ENCODE assay signal across 10 mouse cellular contexts in genomic region chr9:58096629-58097301, GRCm38 (mm10). TPM values are rescaled to one million over a fixed set of nuclear protein-coding genes. Genes with fewer than 3 reads are reported as not detected.
DNase-seq lines count a peak whose midpoint lies in the region; ATAC-seq and TF ChIP-seq lines count a peak whose summit lies in the region.
"Had no signal": no experiment of that assay in that cellular context is flagged by ENCODE, and none has a peak within 500 bp of the region (broad histone marks: within the 10 kb centered on the region; RNA-seq: fewer than 3 reads in every experiment).

No protein-coding gene starts in this region.

- H3K4me3 ChIP-seq in embryonic facial prominence, embryonic 12.5 days: no peak overlapping the region
- H3K4me3 ChIP-seq in layer of hippocampus, adult 2 months: no peak overlapping the region
- H3K4me3 ChIP-seq in stomach, embryonic 16.5 days (replicated peaks; ENCODE audit: low read length): no peak overlapping the region

- H3K36me3 ChIP-seq in embryonic facial prominence, embryonic 12.5 days: no peaks in the 10 kb centered on the region
- no peaks in the 10 kb centered on the region for H3K36me3 ChIP-seq in stomach, embryonic 16.5 days (ENCODE audit: control insufficient read depth, insufficient read depth, low read length)
- H3K36me3 ChIP-seq: G1E had no signal

- H3K4me1 ChIP-seq in embryonic facial prominence, embryonic 12.5 days: peaks cover 19% of the 10 kb centered on the region
- H3K4me1 ChIP-seq in stomach, embryonic 16.5 days (ENCODE audit: control insufficient read depth, insufficient read depth, low read length): peaks cover 10% of the 10 kb centered on the region; the same call in 1 of the 2 replicates

- ATAC-seq in embryonic facial prominence, embryonic 12.5 days (ENCODE audit: insufficient number of reproducible peaks, insufficient read depth, low FRiP score, low TSS enrichment): no peak
- no peak for ATAC-seq in stomach, embryonic 16.5 days (ENCODE audit: insufficient read depth, low FRiP score)

- 70% methylated on average over 5 of the region's 5 CpGs for WGBS in embryonic facial prominence, embryonic 12.5 days
- 72% methylated on average over 5 of the region's 5 CpGs for WGBS in stomach, embryonic 16.5 days

- no peaks in the 10 kb centered on the region for H3K9me3 ChIP-seq in embryonic facial prominence, embryonic 12.5 days
- H3K9me3 ChIP-seq in stomach, embryonic 16.5 days (replicated peaks; ENCODE audit: control insufficient read depth, low read length): no peaks in the 10 kb centered on the region
- H3K9me3 ChIP-seq: G1E had no signal

- TF ChIP-seq CTCF in layer of hippocampus, adult 2 months (conservative IDR thresholded peaks at IDR 0.05): no peak

- 0 out of 2 replicates have a peak overlapping the region, but pooled peaks have one; percentile 17 for H3K27ac ChIP-seq in embryonic facial prominence, embryonic 12.5 days
- H3K27ac ChIP-seq in layer of hippocampus, adult 2 months: peak overlapping the region; percentile 91
- peak overlapping the region; percentile 37; the same call in 1 of the 2 replicates for H3K27ac ChIP-seq in stomach, embryonic 16.5 days (ENCODE audit: low read length)

- no peak overlapping the region for H3K4me2 ChIP-seq in embryonic facial prominence, embryonic 12.5 days (replicated peaks)
- no peak overlapping the region for H3K4me2 ChIP-seq in stomach, embryonic 16.5 days (ENCODE audit: low read depth, low read length)

- 0 out of 2 replicates have a peak, but pooled peaks cover 4% of the 10 kb centered on the region for H3K27me3 ChIP-seq in embryonic facial prominence, embryonic 12.5 days
- H3K27me3 ChIP-seq in stomach, embryonic 16.5 days (ENCODE audit: control insufficient read depth, insufficient read depth, low read length): no peaks in the 10 kb centered on the region

- peak; percentile 70 for DNase-seq in right cerebral cortex, adult 18-20 months
- no peak for DNase-seq in right cerebral cortex, postnatal 14 days
- peak; percentile 66 to 78 for DNase-seq in layer of hippocampus, adult 2 months (ENCODE audit: low spot score in 2 of 2)
- DNase-seq in thymus, postnatal 25 days: no peak
- DNase-seq in B cell, adult 2 months: no peak
- DNase-seq in kidney, adult 8-10 months: no peak

- no peak overlapping the region for H3K9ac ChIP-seq in embryonic facial prominence, embryonic 12.5 days
- H3K9ac ChIP-seq in stomach, embryonic 16.5 days (ENCODE audit: low read length): no peak overlapping the region

RNA-seq across cellular contexts. Expression of gene Ccdc33, which starts 21.9 kb away (rescaled TPM):
- 0.13 and 0.50 TPM in 2 replicates for polyA plus RNA-seq in embryonic facial prominence, embryonic 12.5 days (2016; fragmentation: Nextera tagmentation; extraction: Ambion mirVana)
- under 1 TPM; 0.29 to 0.49 TPM for total RNA-seq in layer of hippocampus, adult 2 months (2021)
- not detected in 2 replicates for polyA plus RNA-seq in stomach, embryonic 16.5 days (2015; fragmentation: Nextera tagmentation; extraction: Ambion mirVana)
- total RNA-seq: hematopoietic stem cell, adult 5-6 weeks had no signal
- polyA plus RNA-seq: G1E had no signal

RNA-seq across cellular contexts. Expression of gene Stra6, which starts 33.2 kb away (rescaled TPM):
- polyA plus RNA-seq in embryonic facial prominence, embryonic 12.5 days (2016; fragmentation: Nextera tagmentation; extraction: Ambion mirVana): 30.1 and 38.1 TPM in 2 replicates
- total RNA-seq in layer of hippocampus, adult 2 months (2021): 10 to 100 TPM; 17.1 to 17.7 TPM
- polyA plus RNA-seq in stomach, embryonic 16.5 days (2015; fragmentation: Nextera tagmentation; extraction: Ambion mirVana): 1.4 and 2.2 TPM in 2 replicates
- total RNA-seq: hematopoietic stem cell, adult 5-6 weeks had no signal
- polyA plus RNA-seq: G1E had no signal

Comparison
In these comparisons a context has a peak if more than half of its experiments do, and no peak if none do; other contexts are left out.
1. DNase-seq: peak in right cerebral cortex, adult 18-20 months (single experiment) and layer of hippocampus, adult 2 months (2 of 2); none in right cerebral cortex, postnatal 14 days (single experiment), thymus, postnatal 25 days (single experiment), B cell, adult 2 months (0 of 2) and kidney, adult 8-10 months (0 of 2).
2. H3K27ac ChIP-seq: peak in every context shown above with its lines; median percentile 91 in layer of hippocampus, adult 2 months; 37 in stomach, embryonic 16.5 days; 17 in embryonic facial prominence, embryonic 12.5 days.